Mouse (Mus musculus) kidney, postnatal 10 days (tissue): ENCODE results near the gene Zdhhc20.
"Not testable (repeated sequence)": the region's sequence is repeated elsewhere in the genome, so short reads cannot be mapped to it uniquely, and the experiment has no call there.

Source experiments
- DNase-seq: peaks from one replicate; pipeline ENCODE4 v3.0.0; 2021; ENCODE audit warnings: mixed read lengths

Zdhhc20 gene

GRCm38 (mm10) chr14:57889541-57890010, 500 bp downstream of the Zdhhc20 start:
- DNase-seq = peak; percentile 65

- DNase-seq = peak; percentile 60
Observed at GRCm38 (mm10) chr14:57887171-57887570, 2.9 kb downstream of the Zdhhc20 start.

- no peak for DNase-seq
Observed at GRCm38 (mm10) chr14:57886032-57886431, 4.0 kb downstream of the Zdhhc20 start.

- no peak for DNase-seq
Observed at GRCm38 (mm10) chr14:57883341-57883740, 6.7 kb downstream of the Zdhhc20 start.

- DNase-seq = no peak
Observed at GRCm38 (mm10) chr14:57882720-57883119, 7.4 kb downstream of the Zdhhc20 start.

GRCm38 (mm10) chr14:57881793-57882192, 8.3 kb downstream of the Zdhhc20 start:
- DNase-seq = peak; percentile 65

- no peak for DNase-seq
Observed at GRCm38 (mm10) chr14:57881074-57881473, 9.0 kb downstream of the Zdhhc20 start.

- no peak for DNase-seq
Observed at GRCm38 (mm10) chr14:57877921-57878320, 12.2 kb downstream of the Zdhhc20 start.

GRCm38 (mm10) chr14:57866676-57867276, 23.3 kb downstream of the Zdhhc20 start:
- no peak for DNase-seq

- no peak for DNase-seq
Observed at GRCm38 (mm10) chr14:57865256-57865655, 24.8 kb downstream of the Zdhhc20 start.

GRCm38 (mm10) chr14:57863129-57863528, 26.9 kb downstream of the Zdhhc20 start:
- peak; percentile 22 for DNase-seq

- no peak for DNase-seq
Observed at GRCm38 (mm10) chr14:57861987-57862412, 28.1 kb downstream of the Zdhhc20 start.

- DNase-seq = peak; percentile 52
Observed at GRCm38 (mm10) chr14:57859520-57859919, 30.6 kb downstream of the Zdhhc20 start.

GRCm38 (mm10) chr14:57858601-57859000, 31.5 kb downstream of the Zdhhc20 start:
- no peak for DNase-seq

- DNase-seq = not testable (repeated sequence)
Observed at GRCm38 (mm10) chr14:57856037-57856436, 34.0 kb downstream of the Zdhhc20 start.

- DNase-seq = no peak
Observed at GRCm38 (mm10) chr14:57852961-57853360, 37.1 kb downstream of the Zdhhc20 start.

- DNase-seq = no peak
Observed at GRCm38 (mm10) chr14:57850330-57850729, 39.7 kb downstream of the Zdhhc20 start.

GRCm38 (mm10) chr14:57848646-57849045, 41.4 kb downstream of the Zdhhc20 start:
- DNase-seq = no peak

GRCm38 (mm10) chr14:57848061-57848460, 42.0 kb downstream of the Zdhhc20 start:
- DNase-seq = not testable (repeated sequence)

GRCm38 (mm10) chr14:57844535-57844934, 45.5 kb downstream of the Zdhhc20 start:
- DNase-seq = no peak

- DNase-seq = no peak
Observed at GRCm38 (mm10) chr14:57835157-57835556, 54.9 kb downstream of the Zdhhc20 start.

GRCm38 (mm10) chr14:57833526-57833925, 56.5 kb downstream of the Zdhhc20 start:
- DNase-seq = no peak

GRCm38 (mm10) chr14:57827284-57827683, 62.8 kb downstream of the Zdhhc20 start:
- no peak for DNase-seq

- DNase-seq = peak; percentile 95
Observed at GRCm38 (mm10) chr14:57825788-57826751, 64.0 kb downstream of the Zdhhc20 start, which contains the start of the genes Ska3 and Mrpl57. TSS of gene Ska3 (minus strand) at chr14:57826185. TSS of gene Mrpl57 (plus strand) at chr14:57826234.
